Mouse (Mus musculus): ENCODE results near the gene Mgst1. TPM values are rescaled to one million over a fixed set of nuclear protein-coding genes. Genes with fewer than 3 reads are reported as not detected.

Mgst1 gene
- polyA plus RNA-seq, 1 experiment from 2014 or later, result 79.0 TPM

- Histone ChIP-seq H3K4me1 (peaks cover 33% of the 10 kb centered on the region), H3K9ac (no peak overlapping the region), H3K27me3 (no peaks in the 10 kb centered on the region), H3K4me3 (no peak overlapping the region), H3K4me2 (replicated peaks) (no peak overlapping the region), H3K9me3 (no peaks in the 10 kb centered on the region), H3K27ac (no peak overlapping the region), H3K36me3 (no peaks in the 10 kb centered on the region)
- no peak for ATAC-seq (ENCODE audit: insufficient number of reproducible peaks, insufficient read depth, low FRiP score, low TSS enrichment)
- WGBS, result 87% methylated on average over 7 of the region's 7 CpGs
Measured at GRCm38 (mm10) chr6:138142604-138143003, 2.5 kb downstream of the Mgst1 start.

DNA sequence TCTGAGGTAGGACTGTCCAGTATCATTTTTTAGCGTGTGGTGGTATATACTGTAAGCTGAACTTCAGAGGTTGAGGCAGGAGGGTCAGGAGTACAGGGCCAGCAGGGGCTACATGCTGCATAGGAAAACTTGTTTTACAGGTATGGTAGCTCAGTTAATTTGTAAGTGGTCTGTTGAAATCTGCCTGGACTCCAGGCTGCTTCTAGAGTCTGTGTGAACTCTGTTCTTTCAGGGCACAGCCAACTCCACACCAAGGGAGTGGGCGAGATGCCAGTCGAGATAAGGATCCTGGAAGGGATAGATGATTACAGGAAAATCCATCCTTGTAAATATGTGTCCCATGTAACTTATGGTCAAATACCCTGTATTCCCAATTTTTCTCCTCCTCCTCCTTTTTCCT is 3.3 kb downstream of the Mgst1 start:
- WGBS, result 61% methylated on average over 3 of the region's 3 CpGs
- Histone ChIP-seq H3K27ac (no peak overlapping the region), H3K9ac (no peak overlapping the region), H3K9me3 (no peaks in the 10 kb centered on the region), H3K4me2 (replicated peaks) (0 out of 2 replicates have a peak overlapping the region, but pooled peaks have one; percentile 0), H3K36me3 (no peaks in the 10 kb centered on the region), H3K27me3 (no peaks in the 10 kb centered on the region), H3K4me3 (no peak overlapping the region), H3K4me1 (peaks cover 33% of the 10 kb centered on the region)
- ATAC-seq (ENCODE audit: insufficient number of reproducible peaks, insufficient read depth, low FRiP score, low TSS enrichment), result no peak

GRCm38 (mm10) chr6:138153111-138153510 is 13.0 kb downstream of the Mgst1 start:
- no peaks in the 10 kb centered on the region for H3K27me3 ChIP-seq
- H3K4me2 ChIP-seq (replicated peaks), result no peak overlapping the region
- H3K4me1 ChIP-seq, result no peaks in the 10 kb centered on the region
- H3K9me3 ChIP-seq, result no peaks in the 10 kb centered on the region
- H3K36me3 ChIP-seq, result 0 out of 2 replicates have a peak, but pooled peaks cover 4% of the 10 kb centered on the region
- no peak overlapping the region for H3K27ac ChIP-seq
- no peak overlapping the region for H3K4me3 ChIP-seq
- ATAC-seq (ENCODE audit: insufficient number of reproducible peaks, insufficient read depth, low FRiP score, low TSS enrichment), result no peak
- 31% methylated on average over 5 of the region's 5 CpGs for WGBS
- no peak overlapping the region for H3K9ac ChIP-seq

GRCm38 (mm10) chr6:138163920-138164319 is 23.8 kb downstream of the Mgst1 start:
- Histone ChIP-seq H3K36me3 (no peaks in the 10 kb centered on the region), H3K9ac (no peak overlapping the region), H3K27me3 (no peaks in the 10 kb centered on the region), H3K9me3 (no peaks in the 10 kb centered on the region), H3K4me2 (replicated peaks) (no peak overlapping the region), H3K4me1 (no peaks in the 10 kb centered on the region), H3K4me3 (no peak overlapping the region), H3K27ac (no peak overlapping the region)
- ATAC-seq (ENCODE audit: insufficient number of reproducible peaks, insufficient read depth, low FRiP score, low TSS enrichment), result no peak
- WGBS, result 74% methylated on average over 7 of the region's 7 CpGs

GRCm38 (mm10) chr6:138171480-138172224 is 31.5 kb downstream of the Mgst1 start:
- H3K27me3 ChIP-seq, result no peaks in the 10 kb centered on the region
- H3K36me3 ChIP-seq, result no peaks in the 10 kb centered on the region
- WGBS, result 70% methylated on average over 15 of the region's 15 CpGs
- no peaks in the 10 kb centered on the region for H3K9me3 ChIP-seq
- ATAC-seq (ENCODE audit: insufficient number of reproducible peaks, insufficient read depth, low FRiP score, low TSS enrichment), result peak; percentile 55; the same call in 1 of the 2 replicates
- H3K27ac ChIP-seq, result no peak overlapping the region
- no peak overlapping the region for H3K9ac ChIP-seq
- no peak overlapping the region for H3K4me2 ChIP-seq (replicated peaks)
- H3K4me1 ChIP-seq, result no peaks in the 10 kb centered on the region
- no peak overlapping the region for H3K4me3 ChIP-seq

Other genes starting within 250 kb of the Mgst1 start
- gene Slc15a5, start 60.4 kb upstream of the Mgst1 start, polyA plus RNA-seq (2016; fragmentation: Nextera tagmentation; extraction: Ambion mirVana), result 0.59 TPM in 1 of 2 replicates, not detected in the other